ENCODE assay signal across 7 mouse cellular contexts in the genomic region with DNA sequence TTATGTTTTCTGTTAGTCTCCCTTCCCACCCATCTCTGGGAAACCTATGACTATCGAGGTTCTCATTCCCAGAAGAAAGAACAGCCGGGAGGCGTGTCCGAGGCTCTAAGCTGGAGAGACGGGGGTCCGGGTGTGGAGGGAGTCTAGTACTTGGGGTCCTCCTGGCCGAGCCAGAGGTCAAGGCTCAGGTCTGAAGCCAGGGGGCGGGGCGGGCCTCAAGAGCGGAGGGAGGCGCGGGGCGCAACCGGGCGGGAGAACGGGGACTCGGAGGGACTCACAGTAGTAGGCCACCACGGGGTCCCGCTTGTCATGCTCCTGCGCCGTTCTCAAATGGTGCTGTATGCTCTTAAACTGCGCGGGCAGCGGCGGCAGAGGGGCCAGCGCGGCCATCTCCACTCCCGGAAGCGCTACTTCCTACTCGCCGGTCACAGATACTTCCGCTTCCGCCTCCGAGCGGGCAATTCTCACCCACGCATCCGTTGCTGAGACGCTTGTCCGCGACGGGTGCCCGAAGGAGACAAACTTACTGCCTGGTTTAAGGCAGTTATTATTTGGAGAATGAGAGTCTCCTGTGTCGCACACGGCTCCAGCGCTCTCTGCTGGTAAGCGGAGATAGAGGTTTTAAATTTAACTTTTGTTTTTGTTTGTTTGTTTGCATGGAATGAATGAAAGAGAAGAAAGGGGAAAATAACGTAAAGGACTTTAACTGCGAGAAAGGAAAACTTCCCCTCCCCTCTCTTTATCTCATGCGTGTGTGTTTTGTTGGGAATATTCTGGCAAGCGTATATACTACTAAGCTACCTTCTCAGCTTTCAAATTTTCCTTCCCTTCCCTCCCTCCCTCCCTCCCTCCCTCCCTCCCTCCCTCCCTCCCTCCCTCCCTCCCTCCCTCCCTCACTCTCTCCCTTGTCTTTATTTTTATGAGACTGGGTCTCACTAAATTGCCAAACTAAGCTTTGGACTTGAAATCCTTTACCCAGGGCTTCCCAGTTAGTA. TPM values are rescaled to one million over a fixed set of nuclear protein-coding genes. Genes with fewer than 3 reads are reported as not detected.
DNase-seq lines count a peak whose midpoint lies in the region; ATAC-seq lines count a peak whose summit lies in the region.

Gene Vta1 (minus strand): TSS at position 489 of the 995 bp plus-strand sequence.
Gene Nmbr (plus strand): TSS at position 520 of the 995 bp plus-strand sequence.

- no peaks in the 10 kb centered on the region for H3K36me3 ChIP-seq in embryonic facial prominence, embryonic 12.5 days
- no peaks in the 10 kb centered on the region for H3K36me3 ChIP-seq in limb, embryonic 11.5 days (ENCODE audit: control insufficient read depth, insufficient read depth, low read length)
- no peaks in the 10 kb centered on the region for H3K36me3 ChIP-seq in midbrain, embryonic 14.5 days (ENCODE audit: control insufficient read depth, insufficient read depth, low read length)

- peak within 1 kb of the TSS; percentile 98 for H3K4me3 ChIP-seq in embryonic facial prominence, embryonic 12.5 days
- peak within 1 kb of the TSS; percentile 90 for H3K4me3 ChIP-seq in limb, embryonic 11.5 days (ENCODE audit: low read depth, low read length)
- peak within 1 kb of the TSS; percentile 98 for H3K4me3 ChIP-seq in midbrain, embryonic 14.5 days (replicated peaks; ENCODE audit: low read depth, low read length)

- H3K27ac ChIP-seq in embryonic facial prominence, embryonic 12.5 days = no peak within 1 kb of the TSS
- H3K27ac ChIP-seq in limb, embryonic 11.5 days (replicated peaks; ENCODE audit: low read depth, low read length) = no peak within 1 kb of the TSS
- peak within 1 kb of the TSS; percentile 87 for H3K27ac ChIP-seq in midbrain, embryonic 14.5 days (replicated peaks; ENCODE audit: low read depth, low read length)

- peak within 1 kb of the TSS; percentile 80 for H3K9ac ChIP-seq in embryonic facial prominence, embryonic 12.5 days
- peak within 1 kb of the TSS; percentile 79 for H3K9ac ChIP-seq in limb, embryonic 11.5 days (ENCODE audit: low read length)
- H3K9ac ChIP-seq in midbrain, embryonic 14.5 days (replicated peaks; ENCODE audit: low read length) = peak within 1 kb of the TSS; percentile 85

- H3K4me2 ChIP-seq in embryonic facial prominence, embryonic 12.5 days (replicated peaks) = peak within 1 kb of the TSS; percentile 66
- peak within 1 kb of the TSS; percentile 51 for H3K4me2 ChIP-seq in limb, embryonic 11.5 days (ENCODE audit: low read depth, severe bottlenecking)
- H3K4me2 ChIP-seq in midbrain, embryonic 14.5 days (ENCODE audit: low read length) = peak within 1 kb of the TSS; percentile 77

- no peaks in the 10 kb centered on the region for H3K27me3 ChIP-seq in embryonic facial prominence, embryonic 12.5 days
- no peaks in the 10 kb centered on the region for H3K27me3 ChIP-seq in limb, embryonic 11.5 days (ENCODE audit: control insufficient read depth, insufficient read depth, low read length)
- H3K27me3 ChIP-seq in midbrain, embryonic 14.5 days (ENCODE audit: control insufficient read depth, insufficient read depth, low read length) = no peaks in the 10 kb centered on the region

- peak; percentile 98 for DNase-seq in adrenal gland, postnatal 25 days
- peak; percentile 100 for DNase-seq in heart, adult 11 months
- peak; percentile 99 for DNase-seq in kidney, adult 18-20 months
- peak; percentile 96 for DNase-seq in limb, embryonic 11.5 days (ENCODE audit: low spot score)
- peak; percentile 98 for DNase-seq in midbrain, embryonic 14.5 days
- peak; percentile 93 to 97 for DNase-seq in spleen, adult 18-20 months

- ATAC-seq in embryonic facial prominence, embryonic 12.5 days (ENCODE audit: insufficient number of reproducible peaks, insufficient read depth, low FRiP score, low TSS enrichment) = peak; percentile 97
- ATAC-seq in limb, embryonic 11.5 days (ENCODE audit: insufficient number of reproducible peaks, low FRiP score, low TSS enrichment, low read depth) = peak; percentile 97
- ATAC-seq in midbrain, embryonic 14.5 days (ENCODE audit: low FRiP score, low TSS enrichment) = peak; percentile 94

- peaks cover 14% of the 10 kb centered on the region for H3K4me1 ChIP-seq in embryonic facial prominence, embryonic 12.5 days
- H3K4me1 ChIP-seq in limb, embryonic 11.5 days (ENCODE audit: control insufficient read depth, insufficient read depth, low read length) = no peaks in the 10 kb centered on the region
- peaks cover 17% of the 10 kb centered on the region for H3K4me1 ChIP-seq in midbrain, embryonic 14.5 days (ENCODE audit: control insufficient read depth, insufficient read depth, low read length)

- no peaks in the 10 kb centered on the region for H3K9me3 ChIP-seq in embryonic facial prominence, embryonic 12.5 days
- H3K9me3 ChIP-seq in limb, embryonic 11.5 days (ENCODE audit: control insufficient read depth, low read length) = no peaks in the 10 kb centered on the region
- no peaks in the 10 kb centered on the region for H3K9me3 ChIP-seq in midbrain, embryonic 14.5 days (ENCODE audit: control insufficient read depth, low read length)

- WGBS in embryonic facial prominence, embryonic 12.5 days = under 1% methylated on average over 50 of the region's 50 CpGs
- under 1% methylated on average over 49 of the region's 50 CpGs for WGBS in limb, embryonic 11.5 days
- WGBS in midbrain, embryonic 14.5 days = under 1% methylated on average over 49 of the region's 50 CpGs

RNA-seq across cellular contexts. Expression of gene Vta1, which starts in this region (rescaled TPM):
- total RNA-seq in adrenal gland, postnatal 25 days (2021) = 53.1 and 66.7 TPM in 2 replicates
- 98.1 and 105 TPM in 2 replicates for polyA plus RNA-seq in embryonic facial prominence, embryonic 12.5 days (2016; fragmentation: Nextera tagmentation; extraction: Ambion mirVana)
- 109 and 114 TPM in 2 replicates for polyA plus RNA-seq in limb, embryonic 11.5 days (2014; fragmentation: Nextera tagmentation; extraction: Ambion mirVana)
- polyA plus RNA-seq in midbrain, embryonic 14.5 days (2014; fragmentation: Nextera tagmentation; extraction: Ambion mirVana) = 217 and 224 TPM in 2 replicates

RNA-seq across cellular contexts. Expression of gene Nmbr, which starts in this region (rescaled TPM):
- total RNA-seq in adrenal gland, postnatal 25 days (2021) = not detected in 2 replicates
- polyA plus RNA-seq in embryonic facial prominence, embryonic 12.5 days (2016; fragmentation: Nextera tagmentation; extraction: Ambion mirVana) = 0.46 and 1.1 TPM in 2 replicates
- polyA plus RNA-seq in limb, embryonic 11.5 days (2014; fragmentation: Nextera tagmentation; extraction: Ambion mirVana) = 0.16 TPM in 1 of 2 replicates, not detected in the other
- polyA plus RNA-seq in midbrain, embryonic 14.5 days (2014; fragmentation: Nextera tagmentation; extraction: Ambion mirVana) = 1.4 and 2.3 TPM in 2 replicates
